Mouse (Mus musculus) myocyte (in vitro differentiated cells): ENCODE measurements around the gene Thoc3. TPM values are rescaled to one million over a fixed set of nuclear protein-coding genes. Genes with fewer than 3 reads are reported as not detected.

Experiments used
- H3K27me3 ChIP-seq: one replicate; pipeline ENCODE4 v1.6.1; 2011; ENCODE audit not compliant: control insufficient read depth, insufficient read depth, insufficient read length
- H3K36me3 ChIP-seq: one replicate; pipeline ENCODE4 v1.6.1; 2011; ENCODE audit not compliant: control insufficient read depth, insufficient read depth
- H3K4me2 ChIP-seq: one replicate; pipeline ENCODE4 v1.6.1; 2011; ENCODE audit warnings: low read depth, control low read depth
- H3K4me3 ChIP-seq: one replicate; pipeline ENCODE4 v1.5.1; 2011; ENCODE audit warnings: mild to moderate bottlenecking, control low read depth, moderate library complexity
- H3K79me2 ChIP-seq: one replicate; pipeline ENCODE4 v1.6.1; 2011; ENCODE audit not compliant: control insufficient read depth, insufficient read depth
- H3ac ChIP-seq: one replicate; pipeline ENCODE4 v1.6.1; 2011; ENCODE audit not compliant: control insufficient read depth, insufficient read length
- CEBPB ChIP-seq: IDR thresholded peaks from 2 replicates; pipeline ENCODE4 v1.6.1; 2011; ENCODE audit warnings: mild to moderate bottlenecking, moderate library complexity; ENCODE audit not compliant: poor library complexity, insufficient read depth, severe bottlenecking
- E2F4 ChIP-seq: IDR thresholded peaks from one replicate; pipeline ENCODE4 v1.6.1; 2011; ENCODE audit warnings: mild to moderate bottlenecking, control low read depth, moderate library complexity; ENCODE audit not compliant: insufficient read depth
- MAX ChIP-seq: IDR thresholded peaks from one replicate; pipeline ENCODE4 v1.6.1; 2011; ENCODE audit warnings: low read depth, mild to moderate bottlenecking, control low read depth
- MYOD1 ChIP-seq, 3 experiments: IDR thresholded peaks; one replicate each; pipeline ENCODE4 v1.6.1; 2011; ENCODE audit warnings: control low read depth in 2 of 3, low read depth in 2 of 3, mild to moderate bottlenecking in 2 of 3, moderate library complexity in 1 of 3; ENCODE audit not compliant: insufficient read length in 2 of 3, control insufficient read depth in 1 of 3
- MYOG ChIP-seq, 3 experiments: IDR thresholded peaks; one replicate each; pipeline ENCODE4 v1.6.1; 2011; ENCODE audit warnings: control low read depth in 2 of 3, low read depth in 2 of 3, mild to moderate bottlenecking in 2 of 3; ENCODE audit not compliant: insufficient read length in 2 of 3, control insufficient read depth in 1 of 3, insufficient read depth in 1 of 3
- POLR2A ChIP-seq: IDR thresholded peaks from one replicate; pipeline ENCODE4 v1.6.1; 2011; ENCODE audit warnings: low read depth, mild to moderate bottlenecking, control low read depth, moderate library complexity; ENCODE audit not compliant: insufficient read length
- POLR2AphosphoS2 ChIP-seq: IDR thresholded peaks from one replicate; pipeline ENCODE4 v1.6.1; 2011; ENCODE audit warnings: low read depth, control low read depth; ENCODE audit not compliant: insufficient read length
- REST ChIP-seq: IDR thresholded peaks from one replicate; pipeline ENCODE4 v1.6.1; 2011; ENCODE audit warnings: mild to moderate bottlenecking, control low read depth, moderate library complexity; ENCODE audit not compliant: insufficient read depth, insufficient read length
- SRF ChIP-seq: IDR thresholded peaks from one replicate; pipeline ENCODE4 v1.6.1; 2011; ENCODE audit warnings: low read depth; ENCODE audit not compliant: control insufficient read depth, insufficient read length
- TCF12 ChIP-seq: IDR thresholded peaks from one replicate; pipeline ENCODE4 v1.6.1; 2011; ENCODE audit warnings: mild to moderate bottlenecking, control low read depth; ENCODE audit not compliant: poor library complexity, insufficient read depth, severe bottlenecking
- TCF3 ChIP-seq: IDR thresholded peaks from one replicate; pipeline ENCODE4 v1.6.1; 2011; ENCODE audit warnings: low read depth, control low read depth; ENCODE audit not compliant: insufficient read length
- USF1 ChIP-seq: IDR thresholded peaks from one replicate; pipeline ENCODE4 v1.6.1; 2011; ENCODE audit warnings: low read depth, mild to moderate bottlenecking, control low read depth, moderate library complexity
- polyA plus RNA-seq: library from polyadenylated mRNA; unstranded; fragments of >200 nt; fragmentation: generic; extraction: Trizol; gene quantifications from one replicate; pipeline ENCODE4 v1.2.1, GENCODE M21; 2012; ENCODE audit warnings: missing spikeins

Gene Thoc3
- 40.6 TPM for polyA plus RNA-seq

DNA sequence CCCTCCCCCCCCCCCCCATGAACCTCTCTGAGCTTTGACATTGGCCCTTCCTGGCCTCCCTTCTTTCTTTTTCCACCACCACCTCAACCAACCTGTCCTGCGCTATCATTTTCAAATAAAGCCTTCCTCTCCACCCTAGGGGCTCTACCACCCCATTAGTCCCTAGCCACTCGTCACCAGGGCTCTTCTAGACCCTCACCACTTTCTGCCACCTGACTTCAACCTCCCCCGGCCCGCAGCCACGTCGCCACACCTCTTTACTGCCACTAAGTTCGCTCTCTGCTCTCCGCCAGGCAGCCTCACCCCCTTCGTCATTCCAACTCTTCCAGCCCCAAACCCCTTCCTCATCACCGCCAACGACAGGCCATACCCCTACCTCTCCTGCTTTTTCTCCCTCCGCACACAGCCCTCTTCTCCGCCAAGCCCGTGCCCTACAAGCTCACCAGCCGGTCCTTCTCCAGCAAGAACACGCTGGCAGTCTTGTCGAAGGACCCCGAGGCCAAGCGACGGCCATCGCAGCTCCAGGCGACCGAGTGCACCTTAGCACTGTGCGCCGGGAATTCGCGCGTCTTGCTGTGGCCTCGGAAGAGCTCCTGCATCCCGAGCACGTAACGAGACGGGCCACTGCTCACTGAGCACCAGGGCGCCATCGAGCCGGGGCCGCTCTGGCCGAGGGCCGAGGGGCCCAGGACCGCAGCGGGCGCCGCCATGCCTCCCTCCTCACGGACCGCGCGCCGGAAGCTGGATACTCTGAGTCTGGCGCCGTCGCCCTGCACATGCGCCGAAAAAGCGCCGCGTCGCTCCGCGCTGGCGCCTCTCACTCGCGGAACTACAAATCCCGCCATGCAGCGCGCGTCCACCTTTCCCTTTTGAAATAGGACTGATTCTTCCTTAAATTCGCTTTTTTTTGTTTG, at the start of gene Thoc3:
Gene Thoc3 (minus strand): TSS at position 752 of the 914 bp plus-strand sequence.
- H3K27me3 ChIP-seq, result peaks cover under 1% of the 10 kb centered on the region
- H3K36me3 ChIP-seq, result peaks cover 30% of the 10 kb centered on the region
- peak; percentile 44 for TF ChIP-seq SRF
- no peak for TF ChIP-seq TCF12
- TF ChIP-seq MYOD1 (IDR thresholded peaks at IDR 0.05; ENCODE audit: control insufficient read depth in 1 of 3, insufficient read length in 2 of 3, low read depth in 2 of 3), result no peak
- TF ChIP-seq POLR2A, result peak; percentile 94
- TF ChIP-seq TCF3, result no peak
- TF ChIP-seq E2F4, result peak; percentile 62
- TF ChIP-seq MYOG (IDR thresholded peaks at IDR 0.05; ENCODE audit: control insufficient read depth in 1 of 3, insufficient read depth in 1 of 3, insufficient read length in 2 of 3, low read depth in 2 of 3), result no peak
- peak; percentile 92 for TF ChIP-seq POLR2AphosphoS2
- no peak for TF ChIP-seq CEBPB
- TF ChIP-seq MAX, result no peak
- no peak for TF ChIP-seq REST
- no peak for TF ChIP-seq USF1
- H3K79me2 ChIP-seq, result peaks cover 25% of the 10 kb centered on the region
- peak within 1 kb of the TSS; percentile 53 for H3ac ChIP-seq
- H3K4me3 ChIP-seq, result peak within 1 kb of the TSS; percentile 94
- peak within 1 kb of the TSS; percentile 84 for H3K4me2 ChIP-seq

DNA sequence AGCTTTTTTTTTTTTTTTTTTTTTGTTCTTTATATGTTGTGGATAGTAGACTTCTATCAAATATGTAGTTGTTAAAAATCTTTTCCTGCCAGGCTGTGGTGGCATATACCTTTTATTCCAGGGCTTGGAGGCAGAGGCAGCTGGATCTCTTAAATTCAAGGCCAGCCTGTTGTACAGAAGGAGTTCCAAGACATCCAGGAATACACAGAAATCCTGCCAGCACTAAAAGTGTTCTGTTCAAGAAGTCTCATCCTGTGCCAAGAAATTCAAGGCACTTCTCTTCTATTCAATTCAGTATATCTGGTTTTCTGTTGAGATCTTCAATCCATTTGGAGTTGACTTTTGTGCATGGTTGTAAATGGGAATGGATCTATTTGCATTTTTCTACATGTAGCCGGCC, 37.3 kb upstream of the Thoc3 start:
- no peaks in the 10 kb centered on the region for H3K27me3 ChIP-seq
- TF ChIP-seq POLR2AphosphoS2, result no peak
- no peak for TF ChIP-seq MYOG (IDR thresholded peaks at IDR 0.05; ENCODE audit: control insufficient read depth in 1 of 3, insufficient read depth in 1 of 3, insufficient read length in 2 of 3, low read depth in 2 of 3)
- no peak for TF ChIP-seq MAX
- no peak for TF ChIP-seq SRF
- no peak for TF ChIP-seq POLR2A
- no peak for TF ChIP-seq MYOD1 (IDR thresholded peaks at IDR 0.05; ENCODE audit: control insufficient read depth in 1 of 3, insufficient read length in 2 of 3, low read depth in 2 of 3)
- no peak for TF ChIP-seq CEBPB
- no peak for TF ChIP-seq REST
- TF ChIP-seq E2F4, result no peak
- TF ChIP-seq TCF12, result no peak
- TF ChIP-seq USF1, result no peak
- TF ChIP-seq TCF3, result no peak
- no peak overlapping the region for H3ac ChIP-seq
- peaks cover 47% of the 10 kb centered on the region for H3K79me2 ChIP-seq
- no peak overlapping the region for H3K4me3 ChIP-seq
- no peak overlapping the region for H3K4me2 ChIP-seq
- H3K36me3 ChIP-seq, result no peaks in the 10 kb centered on the region

DNA sequence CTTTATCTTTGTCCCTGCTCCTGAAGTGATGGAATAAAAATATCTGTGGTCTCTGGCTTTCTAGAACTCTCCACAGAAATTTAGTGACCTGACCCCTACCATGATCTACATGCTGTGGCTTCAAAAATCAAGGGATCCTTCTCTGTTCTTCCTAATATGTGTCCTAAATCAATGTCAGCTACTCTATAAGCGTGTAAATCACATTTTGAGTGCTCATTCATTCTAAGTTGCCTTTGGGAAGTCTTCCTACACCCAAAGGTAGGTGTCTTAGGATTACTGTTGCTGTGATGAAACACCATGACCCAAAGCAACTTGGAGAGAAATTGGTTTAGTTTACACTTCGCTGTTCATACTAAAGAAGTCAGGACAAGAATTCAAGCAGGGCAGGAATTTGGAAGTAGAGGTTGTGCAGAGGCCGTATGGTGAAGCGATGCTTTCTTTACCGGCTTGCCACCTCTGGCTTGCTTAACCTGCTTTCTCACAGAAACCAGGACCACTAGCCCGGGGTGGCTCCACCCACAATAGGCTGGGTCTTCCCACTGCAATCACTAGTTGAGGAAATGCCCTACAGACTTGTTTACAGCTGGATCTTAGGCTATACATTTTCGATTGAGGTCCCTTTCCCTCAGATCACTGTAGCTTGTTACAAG, 36.1 kb upstream of the Thoc3 start:
- H3K27me3 ChIP-seq, result no peaks in the 10 kb centered on the region
- TF ChIP-seq MYOD1 (IDR thresholded peaks at IDR 0.05; ENCODE audit: control insufficient read depth in 1 of 3, insufficient read length in 2 of 3, low read depth in 2 of 3), result no peak
- H3K36me3 ChIP-seq, result no peaks in the 10 kb centered on the region
- H3K79me2 ChIP-seq, result peaks cover 41% of the 10 kb centered on the region
- peak overlapping the region; percentile 99 for H3K4me2 ChIP-seq
- peak overlapping the region; percentile 42 for H3ac ChIP-seq
- peak overlapping the region; percentile 29 for H3K4me3 ChIP-seq

DNA sequence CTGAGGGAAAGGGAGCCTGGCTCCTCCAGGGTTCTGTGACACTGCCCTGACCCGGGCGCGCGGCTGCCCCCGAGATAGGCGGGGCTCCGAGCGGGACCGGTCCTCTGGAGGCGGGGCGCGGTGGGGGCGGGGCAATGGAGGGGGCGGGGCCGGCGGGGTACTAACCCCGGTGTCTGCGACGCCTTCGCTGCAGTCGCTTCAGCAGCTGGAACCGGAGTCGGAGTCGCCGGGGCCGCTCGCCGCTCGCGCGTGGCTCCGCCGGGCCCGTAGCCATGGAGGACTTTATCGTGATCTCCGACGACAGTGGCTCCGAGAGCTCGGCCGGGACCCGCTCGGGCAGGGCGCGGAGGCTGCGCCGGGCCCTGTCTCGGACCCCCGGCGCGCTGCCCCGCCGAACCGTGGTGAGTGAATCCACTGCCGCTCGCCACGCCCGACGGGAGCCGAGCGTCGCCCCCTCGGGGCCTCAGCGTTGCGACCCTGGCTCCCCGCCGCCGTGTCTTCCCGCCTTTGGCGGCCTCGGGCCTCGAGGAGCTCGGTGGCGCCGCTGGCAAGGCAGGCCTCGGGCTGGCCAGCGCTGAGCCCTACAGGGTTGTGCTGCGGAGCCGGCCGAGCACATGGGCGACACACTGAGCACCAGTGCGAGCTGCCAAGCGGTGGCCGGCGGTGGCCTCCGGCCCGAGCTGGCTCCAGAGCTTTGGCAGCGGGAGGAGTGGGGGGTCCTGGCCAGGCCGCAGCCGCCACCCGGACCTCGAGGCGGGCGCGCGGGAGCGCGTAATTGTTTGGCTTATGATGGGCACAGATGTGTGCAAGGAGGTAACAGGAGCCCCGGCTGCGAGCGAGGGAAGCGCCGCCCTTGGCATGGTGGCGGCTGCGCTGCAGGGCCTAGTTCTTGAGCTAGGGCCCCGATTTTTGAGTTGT, 35.2 kb upstream of the Thoc3 start, which contains the start of gene Simc1:
Gene Simc1 (plus strand): TSS at position 176 of the 918 bp plus-strand sequence.
- Histone ChIP-seq H3ac (peak within 1 kb of the TSS; percentile 42), H3K79me2 (peaks cover 38% of the 10 kb centered on the region), H3K36me3 (no peaks in the 10 kb centered on the region), H3K4me3 (peak within 1 kb of the TSS; percentile 29), H3K27me3 (no peaks in the 10 kb centered on the region), H3K4me2 (peak within 1 kb of the TSS; percentile 99)
- peak; percentile 94 for TF ChIP-seq POLR2A
- no peak for TF ChIP-seq CEBPB
- TF ChIP-seq MYOD1 (IDR thresholded peaks at IDR 0.05; ENCODE audit: control insufficient read depth in 1 of 3, insufficient read length in 2 of 3, low read depth in 2 of 3), result peak in 1 of 3 experiments; percentile 23
- TF ChIP-seq POLR2AphosphoS2, result peak; percentile 94
- TF ChIP-seq MAX, result no peak
